Mouse (Mus musculus) ES-Bruce4 (cell line): ENCODE data around the gene Tmem220.

Experiments used
- CTCF ChIP-seq: IDR thresholded peaks from one replicate; pipeline ENCODE4 v1.8.1; 2011; ENCODE audit warnings: low read depth, low read length
- EP300 ChIP-seq: IDR thresholded peaks from 2 replicates; pipeline ENCODE4 v1.6.1; 2011; ENCODE audit warnings: low read depth, low read length; ENCODE audit not compliant: insufficient read depth
- POLR2A ChIP-seq: IDR thresholded peaks from one replicate; pipeline ENCODE4 v1.8.1; 2011; ENCODE audit warnings: low read length; ENCODE audit not compliant: insufficient read depth

DNA sequence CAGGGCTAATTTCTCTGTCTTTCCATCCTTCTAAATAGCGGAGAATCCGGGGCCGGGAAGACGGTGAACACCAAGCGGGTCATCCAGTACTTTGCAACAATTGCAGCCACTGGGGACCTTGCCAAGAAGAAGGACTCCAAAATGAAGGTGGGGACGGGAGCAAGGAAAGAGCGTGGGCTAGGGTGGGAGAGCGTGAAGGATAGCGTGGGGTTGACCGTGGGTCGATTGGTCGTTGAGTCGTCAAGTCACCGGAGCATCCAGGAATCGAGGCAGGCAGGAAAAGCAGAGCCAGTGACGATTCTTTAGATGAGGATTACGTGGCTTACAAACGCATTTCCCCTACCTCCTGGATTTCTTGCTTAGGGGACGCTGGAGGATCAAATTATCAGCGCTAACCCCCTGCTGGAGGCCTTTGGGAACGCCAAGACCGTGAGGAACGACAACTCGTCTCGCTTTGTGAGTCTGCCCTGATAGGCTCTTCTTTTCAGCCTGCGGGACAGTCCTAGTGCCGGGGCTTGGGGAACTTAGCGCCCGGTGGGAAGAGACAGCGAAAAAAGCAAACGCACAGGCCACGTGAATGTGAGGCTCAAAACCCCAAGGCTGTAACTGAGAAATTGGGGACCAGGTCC is 58.9 kb downstream of the Tmem220 start:
- TF ChIP-seq POLR2A (no peak), CTCF (peak; percentile 14), EP300 (no peak)
